Mouse (Mus musculus) midbrain, embryonic 14.5 days (tissue): ENCODE data around the gene Rhbdl1. TPM values are rescaled to one million over a fixed set of nuclear protein-coding genes. Genes with fewer than 3 reads are reported as not detected.
"Not testable (repeated sequence)": the region's sequence is repeated elsewhere in the genome, so short reads cannot be mapped to it uniquely, and the experiment has no call there.

Experiments
- ATAC-seq: fragments of 200-750 bp; cut with Nextera tagmentation; 2 replicates; pipeline ENCODE4 v1.8.0; 2017; ENCODE audit warnings: moderate number of reproducible peaks, moderate library complexity; ENCODE audit not compliant: low FRiP score, low TSS enrichment
- DNase-seq: peaks from one replicate; pipeline ENCODE4 v3.0.0-alpha.2; 2015
- H3K27ac ChIP-seq: fragments of 300-500 bp; sonication (generic); replicated peaks from 2 replicates; pipeline ENCODE4 v1.5.1; 2014; ENCODE audit warnings: mild to moderate bottlenecking, low read depth, low read length, moderate library complexity
- H3K27me3 ChIP-seq: fragments of 300-500 bp; sonication (generic); 2 replicates; pipeline ENCODE4 v1.6.1; 2014; ENCODE audit warnings: low read length, control low read depth, mixed read lengths; ENCODE audit not compliant: control insufficient read depth, insufficient read depth
- H3K36me3 ChIP-seq: fragments of 300-500 bp; sonication (generic); 2 replicates; pipeline ENCODE4 v1.6.1; 2014; ENCODE audit warnings: low read length, control low read depth; ENCODE audit not compliant: control insufficient read depth, insufficient read depth
- H3K4me1 ChIP-seq: fragments of 300-500 bp; sonication (generic); 2 replicates; pipeline ENCODE4 v1.6.1; 2014; ENCODE audit warnings: mild to moderate bottlenecking, antibody characterized with exemption, low read length, control low read depth; ENCODE audit not compliant: control insufficient read depth, insufficient read depth
- H3K4me2 ChIP-seq: fragments of 300-500 bp; sonication (generic); 2 replicates; pipeline ENCODE4 v1.6.1; 2014; ENCODE audit warnings: mild to moderate bottlenecking, low read length, moderate library complexity
- H3K4me3 ChIP-seq: fragments of 300-500 bp; sonication (generic); replicated peaks from 2 replicates; pipeline ENCODE4 v1.5.1; 2014; ENCODE audit warnings: low read depth, low read length
- H3K9ac ChIP-seq: fragments of 300-500 bp; sonication (generic); replicated peaks from 2 replicates; pipeline ENCODE4 v1.6.1; 2014; ENCODE audit warnings: mild to moderate bottlenecking, low read length, moderate library complexity
- H3K9me3 ChIP-seq: fragments of 300-500 bp; sonication (generic); 2 replicates; pipeline ENCODE4 v1.6.1; 2016; ENCODE audit warnings: low read length, control low read depth, mixed read lengths; ENCODE audit not compliant: control insufficient read depth
- WGBS: fragments of 180-500 bp; shearing (Covaris S2); extraction: QIAGEN DNeasy Blood & Tissue Kit; methylation state at CpG from one replicate; pipeline ENCODE4 v1.1.7; 2014; 5-methylcytosine and 5-hydroxymethylcytosine counted together
- polyA plus RNA-seq: library from polyadenylated mRNA; unstranded; fragments of >200 nt; fragmentation: Nextera tagmentation; extraction: Ambion mirVana; gene quantifications from 2 replicates; pipeline ENCODE4 v1.2.1, GENCODE M21; 2014

Rhbdl1 gene
- polyA plus RNA-seq, 1 experiment from 2014 or later = 45.5 TPM

- no peaks in the 10 kb centered on the region for H3K27me3 ChIP-seq
- peak; percentile 89 for ATAC-seq
- H3K4me3 ChIP-seq = peak overlapping the region; percentile 75
- peaks cover 21% of the 10 kb centered on the region for H3K36me3 ChIP-seq
- peak overlapping the region; percentile 94 for H3K27ac ChIP-seq
- under 1% methylated on average over 59 of the region's 59 CpGs for WGBS
- peaks cover 29% of the 10 kb centered on the region for H3K4me1 ChIP-seq
- H3K4me2 ChIP-seq = peak overlapping the region; percentile 97
- H3K9me3 ChIP-seq = no peaks in the 10 kb centered on the region
- peak; percentile 94 for DNase-seq
- peak overlapping the region; percentile 80 for H3K9ac ChIP-seq
Measured at GRCm38 (mm10) chr17:25875171-25876136, 38.4 kb upstream of the Rhbdl1 start.

- Histone ChIP-seq H3K27me3 (no peaks in the 10 kb centered on the region), H3K27ac (peak within 1 kb of the TSS; percentile 94), H3K4me1 (peaks cover 23% of the 10 kb centered on the region), H3K36me3 (peaks cover 17% of the 10 kb centered on the region), H3K4me2 (peak within 1 kb of the TSS; percentile 97), H3K4me3 (peak within 1 kb of the TSS; percentile 75), H3K9me3 (no peaks in the 10 kb centered on the region), H3K9ac (peak within 1 kb of the TSS; percentile 80)
- peak; percentile 97 for DNase-seq
- WGBS = under 1% methylated on average over 25 of the region's 25 CpGs
- peak; percentile 79 for ATAC-seq
Measured at GRCm38 (mm10) chr17:25874721-25875170, 37.7 kb upstream of the Rhbdl1 start, which contains the start of gene Mettl26. Gene Mettl26, plus strand, starts transcription at chr17:25875074.

- H3K4me2 ChIP-seq = peak overlapping the region; percentile 97
- H3K9me3 ChIP-seq = no peaks in the 10 kb centered on the region
- H3K27me3 ChIP-seq = no peaks in the 10 kb centered on the region
- 6% methylated on average over 14 of the region's 14 CpGs for WGBS
- H3K36me3 ChIP-seq = peaks cover 16% of the 10 kb centered on the region
- H3K27ac ChIP-seq = peak overlapping the region; percentile 94
- ATAC-seq (no peak), DNase-seq (no peak)
- peak overlapping the region; percentile 75 for H3K4me3 ChIP-seq
- H3K9ac ChIP-seq = peak overlapping the region; percentile 48
- H3K4me1 ChIP-seq = peaks cover 22% of the 10 kb centered on the region
Measured at GRCm38 (mm10) chr17:25874148-25874720, 37.1 kb upstream of the Rhbdl1 start.

- Histone ChIP-seq H3K9me3 (no peaks in the 10 kb centered on the region), H3K4me1 (peaks cover 22% of the 10 kb centered on the region), H3K4me3 (peak overlapping the region; percentile 75), H3K4me2 (peak overlapping the region; percentile 97), H3K27ac (peak overlapping the region; percentile 94), H3K27me3 (no peaks in the 10 kb centered on the region), H3K9ac (peak overlapping the region; percentile 48; the same call in 1 of the 2 replicates), H3K36me3 (peaks cover 10% of the 10 kb centered on the region)
- DNase-seq (no peak), ATAC-seq (no peak)
- WGBS = 81% methylated on average over 11 of the region's 11 CpGs
Measured at GRCm38 (mm10) chr17:25873405-25874147, 36.5 kb upstream of the Rhbdl1 start.

- H3K9me3 ChIP-seq = no peaks in the 10 kb centered on the region
- H3K9ac ChIP-seq = no peak overlapping the region
- H3K27ac ChIP-seq = no peak overlapping the region
- peaks cover under 1% of the 10 kb centered on the region for H3K36me3 ChIP-seq
- H3K4me2 ChIP-seq = no peak overlapping the region
- ATAC-seq (no peak), DNase-seq (no peak)
- H3K4me1 ChIP-seq = peaks cover 26% of the 10 kb centered on the region
- no peak overlapping the region for H3K4me3 ChIP-seq
- H3K27me3 ChIP-seq = no peaks in the 10 kb centered on the region
- 83% methylated on average over 3 of the region's 3 CpGs for whole genome bisulfite sequencing
Measured at GRCm38 (mm10) chr17:25872676-25873075, 35.6 kb upstream of the Rhbdl1 start.

- not testable (repeated sequence) for DNase-seq, H3K4me2 ChIP-seq, H3K27ac ChIP-seq, H3K4me3 ChIP-seq, H3K9me3 ChIP-seq, ATAC-seq, H3K27me3 ChIP-seq, H3K9ac ChIP-seq, H3K36me3 ChIP-seq
- H3K4me1 ChIP-seq = peaks cover 21% of the 10 kb centered on the region
Measured at GRCm38 (mm10) chr17:25871566-25871965, 34.5 kb upstream of the Rhbdl1 start.

GRCm38 (mm10) chr17:25869954-25870353, 32.9 kb upstream of the Rhbdl1 start:
- no peaks in the 10 kb centered on the region for H3K9me3 ChIP-seq
- peaks cover 13% of the 10 kb centered on the region for H3K4me1 ChIP-seq
- no peak overlapping the region for H3K4me2 ChIP-seq
- no peak overlapping the region for H3K4me3 ChIP-seq
- no peak overlapping the region for H3K9ac ChIP-seq
- no peak overlapping the region for H3K27ac ChIP-seq
- no peak for ATAC-seq
- no peaks in the 10 kb centered on the region for H3K27me3 ChIP-seq
- no peak for DNase-seq
- 85% methylated on average over 2 of the region's 2 CpGs for WGBS
- no peaks in the 10 kb centered on the region for H3K36me3 ChIP-seq

- Histone ChIP-seq H3K4me2 (no peak overlapping the region), H3K4me1 (peaks cover 12% of the 10 kb centered on the region), H3K27ac (no peak overlapping the region), H3K36me3 (no peaks in the 10 kb centered on the region), H3K27me3 (no peaks in the 10 kb centered on the region), H3K9me3 (no peaks in the 10 kb centered on the region), H3K9ac (no peak overlapping the region), H3K4me3 (no peak overlapping the region)
- no peak for DNase-seq
- 90% methylated on average over 8 of the region's 8 CpGs for WGBS
- no peak for ATAC-seq
Measured at GRCm38 (mm10) chr17:25869498-25869897, 32.4 kb upstream of the Rhbdl1 start.
